Mouse (Mus musculus) heart, adult 9 months (tissue): ENCODE measurements at regions not wholly inside any gene's neighbourhood (a gene's known extent, or its start where the extent isn't known, plus 50 kb on each side); places are given as distances from the start of the nearest gene placed in this dataset.
A peak's percentile ranks its signal among the peaks of the same experiment; 100 is the strongest.

Source experiments
- DNase-seq, 2 experiments: peaks; one replicate each; pipeline ENCODE4 v3.0.0; 2022; ENCODE audit warnings: low spot score in 2 of 2

- no peak for DNase-seq
Observed at GRCm38 (mm10) chr4:95310410-95310809, 246.9 kb upstream of the Fggy start.

GRCm38 (mm10) chr4:95317821-95318290 lies 239.5 kb upstream of the Fggy start:
- peak; percentile 92 to 94 for DNase-seq

GRCm38 (mm10) chr4:95318561-95318960 lies 238.7 kb upstream of the Fggy start:
- peak in 1 of 2 experiments; percentile 28 for DNase-seq

- DNase-seq: peak; percentile 31 to 45
Observed at GRCm38 (mm10) chr4:95319036-95319435, 238.3 kb upstream of the Fggy start.

GRCm38 (mm10) chr4:95325861-95326260 lies 231.4 kb upstream of the Fggy start:
- no peak for DNase-seq

- no peak for DNase-seq
Observed at GRCm38 (mm10) chr4:95339822-95340221, 217.5 kb upstream of the Fggy start.

GRCm38 (mm10) chr4:95340926-95341325 lies 216.4 kb upstream of the Fggy start:
- DNase-seq: no peak

GRCm38 (mm10) chr4:95346722-95347197 lies 210.5 kb upstream of the Fggy start:
- peak; percentile 45 to 57 for DNase-seq

- DNase-seq: no peak
Observed at GRCm38 (mm10) chr4:95347436-95347835, 209.9 kb upstream of the Fggy start.

GRCm38 (mm10) chr4:95348405-95349123 lies 208.7 kb upstream of the Fggy start:
- no peak for DNase-seq

GRCm38 (mm10) chr4:95353894-95354319 lies 203.4 kb upstream of the Fggy start:
- peak; percentile 65 to 80 for DNase-seq

GRCm38 (mm10) chr4:95358674-95359073 lies 198.6 kb upstream of the Fggy start:
- no peak for DNase-seq

- no peak for DNase-seq
Observed at GRCm38 (mm10) chr4:95360336-95360967, 196.9 kb upstream of the Fggy start.

- DNase-seq: no peak
Observed at GRCm38 (mm10) chr4:95364376-95365082, 192.8 kb upstream of the Fggy start.

- DNase-seq: no peak
Observed at GRCm38 (mm10) chr4:95376386-95376785, 180.9 kb upstream of the Fggy start.

GRCm38 (mm10) chr4:95377222-95378134 lies 179.8 kb upstream of the Fggy start:
- peak; percentile 41 to 45 for DNase-seq

GRCm38 (mm10) chr4:95378645-95379044 lies 178.7 kb upstream of the Fggy start:
- DNase-seq: peak; percentile 56 to 57

GRCm38 (mm10) chr4:95383216-95383892 lies 174.0 kb upstream of the Fggy start:
- no peak for DNase-seq

GRCm38 (mm10) chr4:95385552-95385951 lies 171.8 kb upstream of the Fggy start:
- peak; percentile 31 to 38 for DNase-seq

- no peak for DNase-seq
Observed at GRCm38 (mm10) chr4:95386021-95386420, 171.3 kb upstream of the Fggy start.

GRCm38 (mm10) chr4:95388556-95388955 lies 168.8 kb upstream of the Fggy start:
- DNase-seq: peak; percentile 36 to 49
